Mouse (Mus musculus) urinary bladder, postnatal 14 days (tissue): ENCODE data around the gene Rad23a.

ENCODE experiments used
- DNase-seq: peaks from one replicate; pipeline ENCODE4 v3.0.0; 2021; ENCODE audit warnings: low spot score

Gene Rad23a

DNA sequence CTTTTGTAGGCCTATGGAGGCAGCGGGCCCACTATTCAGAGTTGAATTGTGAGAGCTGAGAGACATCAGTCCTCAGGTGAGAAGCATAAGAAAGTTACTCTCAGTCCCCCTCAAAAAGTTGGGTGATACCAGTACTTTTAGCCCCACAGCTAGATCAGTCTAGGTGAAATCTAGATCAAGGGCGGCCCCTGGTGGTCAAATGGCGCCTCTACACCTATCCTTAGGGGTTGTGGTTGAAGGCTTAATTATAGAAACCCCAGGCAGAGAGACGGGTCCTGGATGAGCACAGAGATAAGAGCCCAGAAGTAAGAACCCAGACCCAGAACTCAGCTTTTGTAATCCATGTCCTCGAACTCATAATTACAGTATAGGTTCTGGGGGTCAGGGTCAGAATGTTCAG is 27.4 kb downstream of the Rad23a start:
- DNase-seq: peak; percentile 84

- DNase-seq: no peak
These were observed 29.2 kb downstream of the Rad23a start for GRCm38 (mm10) chr8:84811303-84811702.

DNA sequence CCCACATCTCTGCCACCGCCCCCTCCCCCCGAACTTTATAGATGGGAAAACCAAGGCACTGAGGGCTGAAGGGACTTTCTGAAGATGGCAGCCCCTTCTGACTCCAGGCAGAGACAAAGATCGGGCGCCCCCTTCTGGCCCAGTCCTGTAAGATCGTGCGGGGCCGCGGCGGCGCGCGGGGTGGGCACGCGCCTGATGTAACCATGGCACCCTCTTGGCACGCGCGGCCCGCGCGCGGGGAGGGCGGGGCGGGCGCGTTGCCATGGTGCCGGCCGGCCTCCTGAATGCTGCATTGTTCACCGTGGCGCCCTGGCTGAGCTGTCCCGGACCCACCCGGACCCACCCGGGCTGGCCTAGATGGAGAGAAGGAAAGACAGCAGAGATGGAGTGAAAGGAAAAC is 29.6 kb downstream of the Rad23a start:
- peak; percentile 92 for DNase-seq

- no peak for DNase-seq
These were observed 30.6 kb downstream of the Rad23a start for GRCm38 (mm10) chr8:84809941-84810280.

DNA sequence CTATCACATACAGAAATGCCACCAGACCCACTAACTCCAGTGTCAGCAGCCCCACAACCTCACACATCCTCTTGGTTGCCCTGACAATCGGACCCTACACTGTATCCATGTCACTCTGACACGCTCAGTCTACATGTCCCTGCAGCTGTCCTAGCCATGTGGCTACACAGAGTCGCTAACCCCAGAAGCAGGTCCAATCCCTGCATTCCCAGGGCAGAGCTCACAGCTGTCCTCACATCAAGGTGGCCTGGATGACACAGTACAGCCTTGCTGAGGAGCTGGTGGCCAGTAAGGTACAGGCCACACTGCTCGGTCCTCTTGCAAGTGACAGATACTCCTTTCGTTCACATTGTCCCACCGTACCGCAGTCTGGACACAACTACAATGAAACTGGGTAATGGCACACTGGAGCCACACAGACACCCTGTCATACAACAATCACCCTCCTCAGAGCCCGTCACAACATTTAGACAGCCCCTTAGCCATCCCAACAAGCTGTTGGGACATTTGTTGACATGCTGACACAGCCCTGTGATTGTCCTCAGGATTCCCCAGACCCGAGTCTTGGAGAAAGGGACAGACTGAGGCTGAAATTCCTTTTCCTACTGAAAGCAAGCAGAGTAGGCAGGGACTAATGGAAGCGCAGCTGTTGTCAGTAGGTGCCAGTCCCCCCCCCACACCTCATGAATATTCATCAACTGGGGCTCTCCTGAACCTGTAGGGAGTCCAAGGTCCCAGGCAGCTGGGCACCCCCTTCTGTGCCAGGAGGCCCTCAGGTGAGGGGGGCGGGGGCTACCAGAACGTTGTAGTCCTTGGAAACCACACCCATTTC is 31.1 kb downstream of the Rad23a start:
- no peak for DNase-seq

GRCm38 (mm10) chr8:84806031-84806430 is 34.4 kb downstream of the Rad23a start:
- no peak for DNase-seq

- DNase-seq: peak; percentile 81
These were observed 40.2 kb downstream of the Rad23a start, which contains the start of gene Nfix for GRCm38 (mm10) chr8:84799999-84800831. Nfix (minus strand) TSS chr8:84800344.

DNA sequence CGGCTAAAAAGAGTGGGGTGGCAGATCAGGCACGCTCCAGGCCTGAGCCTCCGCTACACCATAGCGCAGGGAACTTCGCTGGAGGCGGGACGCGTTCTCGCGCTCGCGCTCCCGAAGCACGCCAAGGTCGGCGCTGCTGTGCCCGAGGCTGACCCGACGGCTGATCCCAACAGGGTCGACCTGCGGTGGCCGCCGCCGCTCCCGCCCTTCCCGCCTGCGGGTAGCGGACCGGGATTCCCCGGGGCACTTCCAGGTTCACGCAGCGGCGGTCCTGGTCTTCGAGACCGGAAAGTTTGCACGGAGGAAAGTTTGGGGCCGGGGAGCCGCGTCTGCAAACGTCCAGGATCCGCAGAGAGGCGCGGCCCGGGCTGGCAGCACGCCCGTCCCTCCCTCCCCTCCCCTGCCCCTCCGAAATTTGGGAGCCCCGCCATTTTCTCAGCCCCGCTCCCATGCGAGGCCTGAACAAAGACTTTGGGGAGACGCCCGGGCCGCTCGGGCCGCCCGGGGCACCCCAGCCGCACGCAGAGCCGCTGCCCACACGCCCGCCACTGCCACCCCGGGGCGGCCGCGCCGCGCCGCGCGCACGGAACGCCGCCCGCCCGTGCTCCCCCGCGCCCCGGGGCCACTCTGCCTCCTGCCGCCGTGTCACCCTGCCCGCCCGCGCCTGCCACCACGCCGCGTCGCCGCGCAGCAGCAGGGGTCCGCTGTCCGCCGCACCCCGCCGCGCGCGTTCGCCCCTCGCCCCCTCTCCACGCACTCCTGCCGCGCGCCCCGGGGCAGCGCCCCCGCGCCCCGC is 41.1 kb downstream of the Rad23a start:
- DNase-seq: peak; percentile 70

- no peak for DNase-seq
These were observed 41.9 kb downstream of the Rad23a start for GRCm38 (mm10) chr8:84798446-84799135.

GRCm38 (mm10) chr8:84797971-84798370 is 42.5 kb downstream of the Rad23a start:
- no peak for DNase-seq

- no peak for DNase-seq
These were observed 43.1 kb downstream of the Rad23a start for GRCm38 (mm10) chr8:84797256-84797797.

- DNase-seq: no peak
These were observed 46.0 kb downstream of the Rad23a start for GRCm38 (mm10) chr8:84794486-84794885.

DNA sequence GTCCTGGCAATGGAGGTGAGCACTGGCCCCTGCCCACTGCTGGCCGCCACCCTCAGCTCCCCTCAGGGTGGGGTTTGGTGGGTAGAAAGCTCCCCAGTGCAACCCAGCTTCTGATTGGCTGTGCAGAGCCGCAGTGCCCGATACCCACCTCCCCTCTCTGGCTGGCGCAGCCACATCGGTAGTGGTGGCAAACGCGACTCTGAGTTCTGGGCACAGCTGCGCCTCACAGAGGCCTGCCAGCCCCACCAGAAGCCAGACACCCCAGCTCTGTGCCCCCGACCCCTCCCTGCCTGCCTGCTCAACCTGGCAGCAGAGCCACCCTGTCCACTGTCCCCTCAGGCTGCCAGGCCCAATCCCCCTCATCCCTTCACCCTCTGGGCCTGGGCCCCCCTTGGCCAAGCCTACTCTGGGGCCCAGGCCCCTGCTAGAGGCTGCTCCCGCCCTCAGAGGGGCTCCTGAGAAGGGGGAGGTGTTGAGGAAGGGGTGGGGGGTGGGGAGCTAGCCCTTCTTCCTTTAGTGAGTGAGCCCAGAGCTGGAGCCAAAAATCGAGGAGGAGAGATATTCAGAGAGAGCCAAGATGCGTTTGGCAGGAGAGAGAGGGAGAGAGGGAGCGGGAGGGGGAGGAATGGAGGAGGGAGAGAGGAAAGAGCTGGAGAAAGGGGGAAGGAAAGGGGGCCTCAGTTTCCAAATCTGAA is 46.5 kb downstream of the Rad23a start:
- DNase-seq: peak; percentile 60

DNA sequence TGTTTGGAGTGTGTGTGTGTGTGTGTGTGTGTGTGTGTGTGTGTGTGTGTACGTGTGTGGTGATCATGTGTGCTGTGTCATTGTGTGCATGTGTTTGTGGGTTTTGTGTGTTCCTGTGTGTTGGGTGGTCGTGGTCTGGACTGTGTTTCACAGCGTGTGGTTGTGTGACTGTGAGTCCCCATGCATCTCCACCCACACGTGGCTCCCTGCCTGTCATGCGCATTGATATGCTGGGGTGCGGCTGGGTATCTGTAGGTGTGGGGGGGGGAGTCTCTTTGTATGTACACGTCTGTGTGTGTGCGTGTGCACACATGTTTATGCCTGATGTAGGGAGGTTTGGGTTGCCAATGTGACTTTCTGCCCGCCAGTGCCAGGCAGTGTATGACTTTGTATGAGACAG is 47.3 kb downstream of the Rad23a start:
- DNase-seq: no peak

GRCm38 (mm10) chr8:84792429-84792947 is 48.0 kb downstream of the Rad23a start:
- no peak for DNase-seq

GRCm38 (mm10) chr8:84790537-84790936 is 49.9 kb downstream of the Rad23a start:
- DNase-seq: no peak

DNA sequence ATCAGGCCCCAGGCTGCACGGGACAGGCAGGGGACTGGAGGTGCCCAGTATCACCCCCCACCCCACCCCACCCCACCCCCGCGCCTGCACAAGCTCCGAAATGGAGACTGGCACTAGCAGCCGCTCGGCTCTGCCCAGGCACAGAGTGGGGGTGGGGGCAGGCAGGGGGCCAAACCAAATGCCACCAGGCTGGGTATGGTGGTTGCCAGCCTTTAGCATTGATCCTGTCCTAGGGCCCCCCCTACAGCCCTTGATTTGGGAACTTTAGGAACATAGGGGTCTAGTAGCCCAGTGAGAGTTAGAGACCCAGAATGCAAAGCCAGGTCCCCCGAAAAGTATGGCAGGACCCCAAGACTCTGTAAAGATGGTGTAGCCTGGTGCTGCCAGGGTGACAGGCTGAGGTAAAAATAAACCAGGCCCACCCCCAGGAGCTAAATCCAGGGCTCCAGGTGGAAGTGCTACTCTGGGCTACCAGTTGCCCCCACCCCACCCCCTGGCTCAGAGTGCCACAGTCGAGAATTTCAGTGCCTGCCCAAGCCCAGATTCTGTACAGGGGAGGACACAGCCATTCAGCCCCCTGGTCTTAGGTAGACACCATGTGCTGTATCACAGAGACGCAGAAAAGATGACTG is 50.5 kb downstream of the Rad23a start:
- DNase-seq: no peak

DNA sequence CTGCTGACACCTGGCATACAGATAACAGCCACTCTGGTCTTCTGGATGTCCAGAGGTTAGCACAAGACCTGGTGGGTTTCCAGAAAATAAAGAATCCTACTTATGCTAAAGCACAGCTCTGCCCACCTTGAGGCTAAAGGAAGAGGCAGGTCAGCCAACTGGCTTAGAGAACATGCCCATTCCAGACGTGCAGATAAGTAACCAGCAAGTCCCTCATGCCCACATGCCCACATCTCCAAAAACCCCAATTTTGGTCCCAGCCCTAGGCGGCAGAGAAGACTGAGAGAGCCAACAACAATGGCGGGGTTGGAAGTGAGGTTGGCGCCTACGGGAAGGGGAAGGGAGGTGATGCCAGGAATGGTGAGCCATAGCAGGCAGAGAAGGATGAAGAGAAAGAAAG is 51.1 kb downstream of the Rad23a start:
- no peak for DNase-seq

GRCm38 (mm10) chr8:84788896-84789295 is 51.6 kb downstream of the Rad23a start:
- DNase-seq: peak; percentile 87
